Mouse (Mus musculus) neutrophil, adult 5-6 weeks (primary cell): ENCODE measurements around the gene Slc31a1. TPM values are rescaled to one million over a fixed set of nuclear protein-coding genes. Genes with fewer than 3 reads are reported as not detected.

Experiments
- ATAC-seq: fragments of 151-379, 151-347 bp; 2 replicates; pipeline ENCODE4 v1.8.0; 2017; ENCODE audit warnings: mild to moderate bottlenecking, moderate TSS enrichment; ENCODE audit not compliant: insufficient number of reproducible peaks, poor library complexity, low FRiP score, severe bottlenecking; ENCODE audit errors: extremely low read depth
- total RNA-seq: library from RNA; stranded (forward); fragments of 200-1000 nt; gene quantifications from 2 replicates; pipeline ENCODE4 v1.2.3, GENCODE M21; 2017

Gene Slc31a1
- total RNA-seq, 1 experiment from 2014 or later = 8.3 TPM

- ATAC-seq = no peak
These were observed 73.7 kb downstream of the Slc31a1 start for GRCm38 (mm10) chr4:62433939-62434870.

DNA sequence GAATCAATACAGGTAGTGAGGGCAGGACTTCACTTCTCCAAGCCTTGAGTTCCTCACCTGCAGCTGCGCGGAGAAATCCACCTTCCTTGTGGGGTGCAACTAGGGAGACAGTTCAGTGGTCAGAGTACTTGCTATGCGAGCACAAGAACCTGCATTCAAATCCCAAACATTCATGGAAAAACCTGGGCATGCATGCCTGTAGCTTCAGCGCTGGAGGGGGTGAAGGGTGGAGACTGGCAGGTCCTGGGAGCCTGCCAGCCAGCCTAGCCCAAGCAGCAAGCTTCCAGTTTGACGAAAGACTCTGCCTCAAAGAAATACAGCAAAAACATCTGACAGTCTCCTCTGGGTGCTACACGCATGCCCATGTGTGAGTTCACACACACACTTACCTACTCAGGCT is 74.6 kb downstream of the Slc31a1 start, which contains the start of gene Rnf183:
TSS of gene Rnf183 (minus strand) at position 172 of the 400 bp plus-strand sequence.
- ATAC-seq = no peak

- ATAC-seq = no peak
These were observed 76.8 kb downstream of the Slc31a1 start for GRCm38 (mm10) chr4:62437256-62437778.

DNA sequence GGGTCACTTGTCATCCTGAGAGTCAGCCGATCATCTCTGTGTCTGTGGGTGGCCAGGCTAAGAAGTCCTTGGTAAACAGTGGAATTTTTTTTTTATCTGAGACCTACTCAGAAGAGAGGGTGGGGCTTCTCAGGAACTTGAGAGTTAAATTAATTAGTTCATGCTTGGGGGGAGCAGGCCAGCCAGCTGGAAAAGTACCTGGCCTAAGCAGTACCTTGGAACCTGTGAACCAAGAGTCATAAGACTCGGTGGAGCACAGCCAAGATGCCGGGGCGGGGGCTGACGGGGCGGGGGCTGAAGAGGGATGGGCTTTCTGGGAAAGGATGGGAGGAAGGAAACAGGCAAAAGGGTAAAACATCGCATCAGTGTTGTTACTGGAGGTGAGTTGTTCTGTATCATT is 77.3 kb downstream of the Slc31a1 start:
- no peak for ATAC-seq

DNA sequence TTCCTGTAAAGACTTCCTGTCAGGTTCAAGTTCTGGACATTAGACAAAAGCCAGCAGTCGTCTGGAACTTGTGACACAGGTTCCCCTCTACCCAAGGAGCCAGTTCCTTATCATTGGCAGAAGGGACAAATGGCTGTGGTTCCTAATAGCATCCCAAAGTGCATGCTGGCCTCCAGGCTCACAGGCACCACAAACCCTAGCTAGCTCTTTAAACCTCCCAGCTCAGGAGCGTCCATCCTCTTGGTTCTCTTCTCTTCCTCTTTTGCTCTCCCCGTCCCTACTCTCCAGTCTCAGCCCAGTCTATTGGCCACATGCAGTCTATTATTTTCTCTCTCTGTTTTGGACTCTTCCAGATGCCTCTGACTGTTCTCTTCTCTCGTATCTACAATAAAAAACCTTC is 79.3 kb downstream of the Slc31a1 start:
- no peak for ATAC-seq

GRCm38 (mm10) chr4:62440544-62440943 is 80.0 kb downstream of the Slc31a1 start:
- ATAC-seq = no peak

DNA sequence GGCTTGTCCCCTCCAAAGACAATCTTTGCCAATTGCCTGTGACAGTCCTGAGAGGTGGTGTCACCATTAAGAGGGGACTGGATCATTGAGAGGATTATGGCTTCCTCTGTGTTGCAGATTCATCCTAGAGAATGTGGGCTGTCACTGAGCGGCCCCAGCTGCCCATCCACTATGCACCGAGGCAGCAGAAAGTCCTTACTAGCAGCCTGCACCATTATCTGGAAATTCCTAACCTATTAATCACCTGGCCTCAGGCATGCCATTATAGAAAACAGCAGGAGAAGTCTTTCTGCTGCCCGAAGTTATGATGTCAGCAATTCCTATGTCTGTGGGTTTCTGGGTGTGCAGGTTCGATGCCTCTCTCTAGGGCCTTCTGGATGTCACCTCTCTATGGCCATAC is 80.5 kb downstream of the Slc31a1 start:
- no peak for ATAC-seq

Other genes starting within 250 kb of the Slc31a1 start
- gene Mup21, start 209.9 kb upstream of the Slc31a1 start, total RNA-seq = not detected in 2 replicates
- gene Zfp37, start 129.7 kb upstream of the Slc31a1 start, total RNA-seq = not detected in 2 replicates
- 13.7 and 20.6 TPM in 2 replicates for gene Slc31a2, start 98.2 kb upstream of the Slc31a1 start, total RNA-seq
- gene Fkbp15, start 179 bp upstream of the Slc31a1 start, total RNA-seq = 134 and 141 TPM in 2 replicates
- 44.3 and 44.7 TPM in 2 replicates for gene Cdc26, start 47.9 kb downstream of the Slc31a1 start, total RNA-seq
- 13.1 and 15.7 TPM in 2 replicates for gene Prpf4, start 48.1 kb downstream of the Slc31a1 start, total RNA-seq
- gene Rnf183, start 74.5 kb downstream of the Slc31a1 start, total RNA-seq = not detected in 2 replicates
- gene Wdr31, start 110.2 kb downstream of the Slc31a1 start, total RNA-seq = 0.35 TPM in 1 of 2 replicates, not detected in the other
- 1.3 and 1.8 TPM in 2 replicates for gene Bspry, start 119.3 kb downstream of the Slc31a1 start, total RNA-seq
- gene Hdhd3, start 142.7 kb downstream of the Slc31a1 start, total RNA-seq = not detected in 2 replicates
- 6.8 and 7.1 TPM in 2 replicates for gene Alad, start 159.2 kb downstream of the Slc31a1 start, total RNA-seq
- gene Pole3, start 164.3 kb downstream of the Slc31a1 start, total RNA-seq = 10.7 and 13.1 TPM in 2 replicates
- 0.35 TPM in 1 of 2 replicates, not detected in the other for gene 4933430I17Rik, start 164.6 kb downstream of the Slc31a1 start, total RNA-seq
- 155 and 166 TPM in 2 replicates for gene Rgs3, start 199.1 kb downstream of the Slc31a1 start, total RNA-seq